Mouse (Mus musculus) Muller cell, postnatal 12 days (primary cell): ENCODE data around the gene Ogdh.
"Not testable (repeated sequence)": the region's sequence is repeated elsewhere in the genome, so short reads cannot be mapped to it uniquely, and the experiment has no call there.

ENCODE experiments used
- DNase-seq: peaks from one replicate; pipeline ENCODE4 v3.0.0-alpha.2; 2015; ENCODE audit errors: inconsistent ontology term

The Ogdh gene

GRCm38 (mm10) chr11:6366434-6366833 lies 75.0 kb downstream of the Ogdh start:
- DNase-seq = no peak

GRCm38 (mm10) chr11:6367156-6367555 lies 75.7 kb downstream of the Ogdh start:
- DNase-seq = no peak

- not testable (repeated sequence) for DNase-seq
These were observed 76.6 kb downstream of the Ogdh start for GRCm38 (mm10) chr11:6367986-6368385.

GRCm38 (mm10) chr11:6371376-6372155 lies 80.1 kb downstream of the Ogdh start:
- DNase-seq = no peak

GRCm38 (mm10) chr11:6372784-6373183 lies 81.4 kb downstream of the Ogdh start:
- no peak for DNase-seq

- DNase-seq = no peak
These were observed 89.5 kb downstream of the Ogdh start for GRCm38 (mm10) chr11:6380916-6381315.

GRCm38 (mm10) chr11:6388126-6388725 lies 96.8 kb downstream of the Ogdh start:
- no peak for DNase-seq

- DNase-seq = peak; percentile 98
These were observed 97.4 kb downstream of the Ogdh start, which contains the start of gene Zmiz2 for GRCm38 (mm10) chr11:6388726-6389413. Gene Zmiz2 (plus strand): TSS chr11:6389074.

- DNase-seq = peak; percentile 18
These were observed 98.1 kb downstream of the Ogdh start for GRCm38 (mm10) chr11:6389483-6389921.

- DNase-seq = no peak
These were observed 99.1 kb downstream of the Ogdh start for GRCm38 (mm10) chr11:6390376-6391053.

GRCm38 (mm10) chr11:6391516-6392276 lies 100.3 kb downstream of the Ogdh start:
- no peak for DNase-seq

GRCm38 (mm10) chr11:6392857-6393256 lies 101.4 kb downstream of the Ogdh start:
- no peak for DNase-seq

GRCm38 (mm10) chr11:6393866-6394265 lies 102.4 kb downstream of the Ogdh start:
- DNase-seq = no peak

- DNase-seq = no peak
These were observed 104.1 kb downstream of the Ogdh start for GRCm38 (mm10) chr11:6395565-6395964.

- DNase-seq = no peak
These were observed 106.7 kb downstream of the Ogdh start for GRCm38 (mm10) chr11:6398141-6398540.

- peak; percentile 37 for DNase-seq
These were observed 111.4 kb downstream of the Ogdh start for GRCm38 (mm10) chr11:6402515-6403510.

- DNase-seq = no peak
These were observed 112.5 kb downstream of the Ogdh start for GRCm38 (mm10) chr11:6403830-6404405.

GRCm38 (mm10) chr11:6404699-6405566 lies 113.5 kb downstream of the Ogdh start:
- DNase-seq = no peak
